Mouse (Mus musculus): ENCODE results near the gene Rdh5.

- no peak for TF ChIP-seq POLR2A (IDR thresholded peaks at IDR 0.05; ENCODE audit: borderline replicate concordance, insufficient read depth, low read length)
- no peak for TF ChIP-seq CTCF (IDR thresholded peaks at IDR 0.05; ENCODE audit: borderline replicate concordance, insufficient read depth, low read depth, low read length)
Measured at GRCm38 (mm10) chr10:128938974-128939373, 16.3 kb upstream of the Rdh5 start.
